Mouse (Mus musculus): ENCODE data around the gene Akap7. TPM values are rescaled to one million over a fixed set of nuclear protein-coding genes. Genes with fewer than 3 reads are reported as not detected.

Akap7 gene
- 24.0 and 24.7 TPM in 2 replicates for polyA plus RNA-seq (2016; fragmentation: Nextera tagmentation; extraction: Ambion mirVana)

- Histone ChIP-seq H3K4me2 (replicated peaks) (no peak within 1 kb of the TSS), H3K4me3 (no peak within 1 kb of the TSS), H3K36me3 (no peaks in the 10 kb centered on the region), H3K27me3 (replicated peaks) (no peaks in the 10 kb centered on the region), H3K9ac (no peak within 1 kb of the TSS), H3K4me1 (no peaks in the 10 kb centered on the region), H3K9me3 (no peaks in the 10 kb centered on the region), H3K27ac (no peak within 1 kb of the TSS)
- no peak for ATAC-seq (ENCODE audit: low FRiP score, low read depth)
- 93% methylated on average over 9 of the region's 9 CpGs for WGBS
Measured at GRCm38 (mm10) chr10:25307770-25308169, at the start of gene Akap7. Akap7 (minus strand) TSS chr10:25307870.

GRCm38 (mm10) chr10:25354390-25354789, 46.7 kb upstream of the Akap7 start:
- H3K9me3 ChIP-seq = no peaks in the 10 kb centered on the region
- WGBS = 92% methylated on average over 7 of the region's 7 CpGs
- H3K4me2 ChIP-seq (replicated peaks) = no peak overlapping the region
- H3K27me3 ChIP-seq (replicated peaks) = no peaks in the 10 kb centered on the region
- H3K4me1 ChIP-seq = no peaks in the 10 kb centered on the region
- H3K27ac ChIP-seq = no peak overlapping the region
- no peak overlapping the region for H3K9ac ChIP-seq
- H3K36me3 ChIP-seq = no peaks in the 10 kb centered on the region
- H3K4me3 ChIP-seq = no peak overlapping the region
- no peak for ATAC-seq (ENCODE audit: low FRiP score, low read depth)

GRCm38 (mm10) chr10:25353941-25354340, 46.3 kb upstream of the Akap7 start:
- WGBS = 91% methylated on average over 3 of the region's 3 CpGs
- no peak overlapping the region for H3K4me3 ChIP-seq
- no peaks in the 10 kb centered on the region for H3K4me1 ChIP-seq

GRCm38 (mm10) chr10:25342801-25343200, 35.1 kb upstream of the Akap7 start:
- Histone ChIP-seq H3K9ac (no peak overlapping the region), H3K27ac (no peak overlapping the region)

More at GRCm38 (mm10) chr10:25353941-25354340, 46.3 kb upstream of the Akap7 start:
- no peak overlapping the region for H3K9ac ChIP-seq
- no peak for ATAC-seq (ENCODE audit: low FRiP score, low read depth)
- no peaks in the 10 kb centered on the region for H3K9me3 ChIP-seq
- H3K4me2 ChIP-seq (replicated peaks) = no peak overlapping the region
- H3K27ac ChIP-seq = no peak overlapping the region
- H3K27me3 ChIP-seq (replicated peaks) = no peaks in the 10 kb centered on the region
- no peaks in the 10 kb centered on the region for H3K36me3 ChIP-seq

GRCm38 (mm10) chr10:25340675-25341074, 33.0 kb upstream of the Akap7 start:
- no peak for ATAC-seq (ENCODE audit: low FRiP score, low read depth)
- Histone ChIP-seq H3K9me3 (no peaks in the 10 kb centered on the region), H3K9ac (no peak overlapping the region), H3K4me1 (no peaks in the 10 kb centered on the region), H3K27ac (no peak overlapping the region), H3K4me3 (no peak overlapping the region), H3K4me2 (replicated peaks) (no peak overlapping the region), H3K36me3 (no peaks in the 10 kb centered on the region), H3K27me3 (replicated peaks) (no peaks in the 10 kb centered on the region)
- WGBS = 97% methylated on average over 5 of the region's 5 CpGs

More at GRCm38 (mm10) chr10:25342801-25343200, 35.1 kb upstream of the Akap7 start:
- H3K4me1 ChIP-seq = no peaks in the 10 kb centered on the region
- no peak overlapping the region for H3K4me2 ChIP-seq (replicated peaks)
- no peaks in the 10 kb centered on the region for H3K36me3 ChIP-seq
- no peaks in the 10 kb centered on the region for H3K9me3 ChIP-seq
- no peak for ATAC-seq (ENCODE audit: low FRiP score, low read depth)
- no peak overlapping the region for H3K4me3 ChIP-seq
- no peaks in the 10 kb centered on the region for H3K27me3 ChIP-seq (replicated peaks)

- H3K36me3 ChIP-seq = no peaks in the 10 kb centered on the region
- no peaks in the 10 kb centered on the region for H3K9me3 ChIP-seq
- H3K9ac ChIP-seq = no peak overlapping the region
- H3K4me3 ChIP-seq = no peak overlapping the region
- H3K4me1 ChIP-seq = no peaks in the 10 kb centered on the region
- no peak overlapping the region for H3K4me2 ChIP-seq (replicated peaks)
- no peaks in the 10 kb centered on the region for H3K27me3 ChIP-seq (replicated peaks)
- no peak for ATAC-seq (ENCODE audit: low FRiP score, low read depth)
- no peak overlapping the region for H3K27ac ChIP-seq
- 77% methylated on average over 4 of the region's 4 CpGs for WGBS
Measured at GRCm38 (mm10) chr10:25333390-25334079, 25.9 kb upstream of the Akap7 start.

GRCm38 (mm10) chr10:25331321-25332049, 23.8 kb upstream of the Akap7 start:
- no peaks in the 10 kb centered on the region for H3K9me3 ChIP-seq
- no peak overlapping the region for H3K4me2 ChIP-seq (replicated peaks)
- H3K27ac ChIP-seq = no peak overlapping the region
- H3K36me3 ChIP-seq = no peaks in the 10 kb centered on the region
- H3K27me3 ChIP-seq (replicated peaks) = no peaks in the 10 kb centered on the region
- ATAC-seq (ENCODE audit: low FRiP score, low read depth) = no peak
- no peak overlapping the region for H3K9ac ChIP-seq
- H3K4me3 ChIP-seq = no peak overlapping the region
- H3K4me1 ChIP-seq = no peaks in the 10 kb centered on the region
- 71% methylated on average over 9 of the region's 9 CpGs for WGBS

- no peaks in the 10 kb centered on the region for H3K36me3 ChIP-seq
- H3K27me3 ChIP-seq (replicated peaks) = no peaks in the 10 kb centered on the region
- 87% methylated on average over 7 of the region's 7 CpGs for WGBS
Measured at GRCm38 (mm10) chr10:25330094-25330493, 22.4 kb upstream of the Akap7 start.

GRCm38 (mm10) chr10:25327511-25327910, 19.8 kb upstream of the Akap7 start:
- H3K9ac ChIP-seq = no peak overlapping the region
- no peaks in the 10 kb centered on the region for H3K4me1 ChIP-seq
- no peak overlapping the region for H3K4me3 ChIP-seq
- H3K4me2 ChIP-seq (replicated peaks) = no peak overlapping the region
- no peak overlapping the region for H3K27ac ChIP-seq
- ATAC-seq (ENCODE audit: low FRiP score, low read depth) = no peak
- H3K27me3 ChIP-seq (replicated peaks) = no peaks in the 10 kb centered on the region
- no peaks in the 10 kb centered on the region for H3K36me3 ChIP-seq
- 81% methylated on average over 6 of the region's 6 CpGs for WGBS
- H3K9me3 ChIP-seq = no peaks in the 10 kb centered on the region

More at GRCm38 (mm10) chr10:25330094-25330493, 22.4 kb upstream of the Akap7 start:
- Histone ChIP-seq H3K4me3 (no peak overlapping the region), H3K4me2 (replicated peaks) (no peak overlapping the region), H3K4me1 (no peaks in the 10 kb centered on the region), H3K9me3 (no peaks in the 10 kb centered on the region), H3K27ac (no peak overlapping the region), H3K9ac (no peak overlapping the region)
- ATAC-seq (ENCODE audit: low FRiP score, low read depth) = no peak

- H3K4me2 ChIP-seq (replicated peaks) = no peak overlapping the region
- H3K27ac ChIP-seq = no peak overlapping the region
- H3K9me3 ChIP-seq = no peaks in the 10 kb centered on the region
- H3K4me3 ChIP-seq = no peak overlapping the region
- no peak for ATAC-seq (ENCODE audit: low FRiP score, low read depth)
- 76% methylated on average over 4 of the region's 4 CpGs for WGBS
- H3K36me3 ChIP-seq = no peaks in the 10 kb centered on the region
- no peak overlapping the region for H3K9ac ChIP-seq
- H3K27me3 ChIP-seq (replicated peaks) = no peaks in the 10 kb centered on the region
- H3K4me1 ChIP-seq = no peaks in the 10 kb centered on the region
Measured at GRCm38 (mm10) chr10:25325690-25326089, 18.0 kb upstream of the Akap7 start.

GRCm38 (mm10) chr10:25321198-25321597, 13.5 kb upstream of the Akap7 start:
- no peaks in the 10 kb centered on the region for H3K9me3 ChIP-seq
- no peaks in the 10 kb centered on the region for H3K27me3 ChIP-seq (replicated peaks)
- H3K4me1 ChIP-seq = no peaks in the 10 kb centered on the region
- no peak overlapping the region for H3K4me2 ChIP-seq (replicated peaks)
- no peaks in the 10 kb centered on the region for H3K36me3 ChIP-seq
- H3K9ac ChIP-seq = no peak overlapping the region
- no peak overlapping the region for H3K27ac ChIP-seq
- 91% methylated on average over 4 of the region's 4 CpGs for WGBS
- H3K4me3 ChIP-seq = no peak overlapping the region
- ATAC-seq (ENCODE audit: low FRiP score, low read depth) = no peak

GRCm38 (mm10) chr10:25319531-25319930, 11.9 kb upstream of the Akap7 start:
- no peaks in the 10 kb centered on the region for H3K27me3 ChIP-seq (replicated peaks)
- H3K27ac ChIP-seq = no peak overlapping the region
- H3K4me2 ChIP-seq (replicated peaks) = no peak overlapping the region
- no peak for ATAC-seq (ENCODE audit: low FRiP score, low read depth)
- H3K9ac ChIP-seq = no peak overlapping the region
- H3K9me3 ChIP-seq = no peaks in the 10 kb centered on the region
- no peaks in the 10 kb centered on the region for H3K36me3 ChIP-seq
- H3K4me1 ChIP-seq = no peaks in the 10 kb centered on the region
- no peak overlapping the region for H3K4me3 ChIP-seq

GRCm38 (mm10) chr10:25318405-25318804, 10.7 kb upstream of the Akap7 start:
- ATAC-seq (ENCODE audit: low FRiP score, low read depth) = no peak
- Histone ChIP-seq H3K27me3 (replicated peaks) (no peaks in the 10 kb centered on the region), H3K36me3 (no peaks in the 10 kb centered on the region), H3K9ac (no peak overlapping the region), H3K9me3 (no peaks in the 10 kb centered on the region), H3K4me1 (no peaks in the 10 kb centered on the region), H3K4me3 (no peak overlapping the region), H3K27ac (no peak overlapping the region), H3K4me2 (replicated peaks) (no peak overlapping the region)
- WGBS = 91% methylated on average over 5 of the region's 5 CpGs
